Mouse (Mus musculus): ENCODE results near the gene Gm20388. TPM values are rescaled to one million over a fixed set of nuclear protein-coding genes. Genes with fewer than 3 reads are reported as not detected.

The Gm20388 gene
- polyA plus RNA-seq, 1 experiment from 2014 or later, result not detected

DNA sequence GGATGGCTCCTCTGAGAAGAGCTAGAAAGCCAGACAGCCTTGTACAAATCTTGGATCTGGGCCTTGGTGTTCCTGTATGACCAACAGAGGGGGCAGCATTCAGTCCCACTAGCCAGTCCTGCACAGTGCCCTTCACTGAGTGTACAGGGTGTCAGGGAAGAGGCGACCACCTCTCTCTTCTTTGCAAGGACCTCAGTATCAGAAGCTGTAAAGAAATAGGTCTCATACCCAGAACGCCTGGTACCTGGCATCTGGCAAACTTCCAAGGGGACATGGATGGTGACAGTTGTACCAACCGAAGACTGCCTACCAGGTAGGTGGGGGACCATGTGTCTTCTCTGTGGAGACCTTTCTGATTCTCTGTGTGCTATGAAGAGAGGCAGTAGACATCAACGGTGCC is 2369.5 kb downstream of the Gm20388 start:
- Histone ChIP-seq H3K4me3 (replicated peaks) (peak overlapping the region; percentile 97; the same call in 1 of the 2 replicates), H3K36me3 (no peaks in the 10 kb centered on the region), H3K4me1 (replicated peaks) (peaks cover 72% of the 10 kb centered on the region), H3K27me3 (no peaks in the 10 kb centered on the region), H3K4me2 (peak overlapping the region; percentile 77), H3K9ac (peak overlapping the region; percentile 67), H3K9me3 (replicated peaks) (no peaks in the 10 kb centered on the region), H3K27ac (peak overlapping the region; percentile 77)
- WGBS (ENCODE audit: insufficient replicate concordance), result 59% methylated on average over 4 of the region's 4 CpGs
- ATAC-seq (ENCODE audit: low read depth), result no peak
- no peak for DNase-seq

DNA sequence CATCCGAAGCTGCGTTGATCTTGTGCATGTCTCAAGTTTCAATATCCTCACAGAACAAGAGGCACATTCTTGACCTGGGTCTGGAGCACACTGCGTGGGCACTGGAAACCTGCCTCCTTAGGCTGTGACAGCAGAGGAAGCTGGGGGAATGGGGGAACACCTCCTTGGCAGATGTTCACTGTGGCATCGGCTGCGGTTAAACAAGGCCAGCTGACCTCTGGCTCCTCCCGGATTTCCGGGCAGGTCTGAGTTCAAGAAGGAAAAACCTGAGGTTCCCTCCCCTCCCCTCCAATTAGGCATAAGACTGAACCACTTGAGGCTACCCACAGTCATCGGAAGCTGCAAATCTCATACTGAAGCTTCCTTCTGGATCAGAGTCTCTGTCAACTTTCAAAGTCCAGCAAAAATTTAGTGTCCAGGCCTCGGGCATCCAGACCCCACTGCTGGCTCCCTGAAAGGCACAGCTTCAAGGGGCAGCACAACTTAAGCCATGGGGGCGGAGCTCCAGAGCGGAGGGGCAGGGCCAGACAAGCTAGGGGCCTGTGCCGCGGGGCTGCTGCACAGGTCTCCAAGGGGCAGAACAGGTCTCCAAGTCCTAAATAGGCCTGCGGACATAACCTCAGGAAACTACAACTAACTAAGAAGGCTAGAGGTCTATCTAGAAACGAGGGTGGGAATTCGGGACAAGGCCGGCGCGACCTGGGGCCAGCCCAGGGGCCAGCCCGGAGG is 2370.1 kb downstream of the Gm20388 start:
- 8% methylated on average over 20 of the region's 20 CpGs for WGBS (ENCODE audit: insufficient replicate concordance)
- H3K9ac ChIP-seq, result peak overlapping the region; percentile 67
- peak overlapping the region; percentile 77 for H3K4me2 ChIP-seq
- peaks cover 72% of the 10 kb centered on the region for H3K4me1 ChIP-seq (replicated peaks)
- no peaks in the 10 kb centered on the region for H3K27me3 ChIP-seq
- ATAC-seq (ENCODE audit: low read depth) (peak; percentile 47), DNase-seq (no peak)
- peak overlapping the region; percentile 77 for H3K27ac ChIP-seq
- peak overlapping the region; percentile 97 for H3K4me3 ChIP-seq (replicated peaks)
- no peaks in the 10 kb centered on the region for H3K36me3 ChIP-seq
- no peaks in the 10 kb centered on the region for H3K9me3 ChIP-seq (replicated peaks)

GRCm38 (mm10) chr8:122281317-122282034 is 2370.8 kb downstream of the Gm20388 start:
- H3K9me3 ChIP-seq (replicated peaks), result no peaks in the 10 kb centered on the region
- DNase-seq, result peak; percentile 99
- under 1% methylated on average over 47 of the region's 47 CpGs for WGBS (ENCODE audit: insufficient replicate concordance)
- peak overlapping the region; percentile 67 for H3K9ac ChIP-seq
- peak overlapping the region; percentile 85 for H3K27ac ChIP-seq
- peak overlapping the region; percentile 77 for H3K4me2 ChIP-seq
- no peaks in the 10 kb centered on the region for H3K27me3 ChIP-seq
- H3K4me1 ChIP-seq (replicated peaks), result peaks cover 72% of the 10 kb centered on the region
- H3K4me3 ChIP-seq (replicated peaks), result peak overlapping the region; percentile 97
- H3K36me3 ChIP-seq, result 0 out of 2 replicates have a peak, but pooled peaks cover 4% of the 10 kb centered on the region
- ATAC-seq (ENCODE audit: low read depth), result peak; percentile 81

- Histone ChIP-seq H3K4me3 (replicated peaks) (peak within 1 kb of the TSS; percentile 97), H3K9ac (peak within 1 kb of the TSS; percentile 99), H3K4me1 (replicated peaks) (peaks cover 72% of the 10 kb centered on the region), H3K27ac (peak within 1 kb of the TSS; percentile 97), H3K4me2 (peak within 1 kb of the TSS; percentile 99), H3K27me3 (no peaks in the 10 kb centered on the region), H3K9me3 (replicated peaks) (no peaks in the 10 kb centered on the region), H3K36me3 (peaks cover 5% of the 10 kb centered on the region)
- DNase-seq, result no peak
- under 1% methylated on average over 58 of the region's 60 CpGs for WGBS (ENCODE audit: insufficient replicate concordance)
- no peak for ATAC-seq (ENCODE audit: low read depth)
Observed at GRCm38 (mm10) chr8:122282035-122282358, 2371.4 kb downstream of the Gm20388 start, which contains the start of gene Zfpm1. Gene Zfpm1 (plus strand): TSS chr8:122282141.

DNA sequence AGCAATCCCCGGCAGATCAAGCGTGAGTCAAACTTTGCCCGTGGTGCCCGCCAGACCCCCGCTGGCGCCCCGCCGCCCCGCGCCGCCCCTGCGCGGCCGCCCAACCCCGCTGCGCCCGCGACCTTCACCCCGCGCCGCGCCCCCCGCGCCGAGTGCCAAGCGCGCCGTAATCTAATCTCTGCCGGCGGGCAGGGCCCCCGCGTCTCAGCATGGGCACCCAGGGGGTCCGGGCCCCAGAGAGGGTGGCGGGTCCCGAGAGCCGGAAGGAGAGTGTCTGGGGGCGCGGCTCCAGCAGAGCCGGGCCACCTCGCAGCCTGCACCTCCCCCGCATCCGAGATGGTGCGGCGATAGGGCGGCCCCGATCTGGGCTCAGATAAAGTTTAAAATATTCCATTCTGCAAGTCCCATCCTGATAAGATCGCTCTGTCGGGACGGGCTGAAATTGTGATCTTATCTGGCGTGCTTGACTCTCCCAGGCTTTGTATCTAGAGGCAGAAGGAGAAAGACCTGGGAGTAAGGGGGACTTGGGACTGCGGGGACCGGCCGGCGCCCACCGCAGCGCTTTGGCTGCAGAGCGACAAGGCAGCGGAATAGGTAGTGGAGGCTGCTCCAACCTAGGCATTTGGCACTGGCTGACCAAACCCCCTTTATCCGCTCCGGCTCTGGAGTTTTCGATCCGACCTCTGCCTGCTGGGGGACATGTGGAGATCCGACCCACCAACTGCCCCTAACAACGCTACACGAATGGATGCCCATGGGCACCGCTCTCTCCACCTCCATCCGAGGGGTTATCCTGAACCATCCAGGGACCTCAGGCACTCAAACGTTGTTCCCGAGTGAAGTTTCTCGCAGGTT is 2372.1 kb downstream of the Gm20388 start:
- ATAC-seq (ENCODE audit: low read depth) (no peak), DNase-seq (peak; percentile 53)
- Histone ChIP-seq H3K9me3 (replicated peaks) (no peaks in the 10 kb centered on the region), H3K9ac (peak overlapping the region; percentile 99), H3K4me2 (peak overlapping the region; percentile 99), H3K4me3 (replicated peaks) (peak overlapping the region; percentile 97), H3K4me1 (replicated peaks) (peaks cover 72% of the 10 kb centered on the region), H3K27me3 (no peaks in the 10 kb centered on the region), H3K36me3 (peaks cover 12% of the 10 kb centered on the region), H3K27ac (peak overlapping the region; percentile 97)
- under 1% methylated on average over 56 of the region's 70 CpGs for WGBS (ENCODE audit: insufficient replicate concordance)

DNA sequence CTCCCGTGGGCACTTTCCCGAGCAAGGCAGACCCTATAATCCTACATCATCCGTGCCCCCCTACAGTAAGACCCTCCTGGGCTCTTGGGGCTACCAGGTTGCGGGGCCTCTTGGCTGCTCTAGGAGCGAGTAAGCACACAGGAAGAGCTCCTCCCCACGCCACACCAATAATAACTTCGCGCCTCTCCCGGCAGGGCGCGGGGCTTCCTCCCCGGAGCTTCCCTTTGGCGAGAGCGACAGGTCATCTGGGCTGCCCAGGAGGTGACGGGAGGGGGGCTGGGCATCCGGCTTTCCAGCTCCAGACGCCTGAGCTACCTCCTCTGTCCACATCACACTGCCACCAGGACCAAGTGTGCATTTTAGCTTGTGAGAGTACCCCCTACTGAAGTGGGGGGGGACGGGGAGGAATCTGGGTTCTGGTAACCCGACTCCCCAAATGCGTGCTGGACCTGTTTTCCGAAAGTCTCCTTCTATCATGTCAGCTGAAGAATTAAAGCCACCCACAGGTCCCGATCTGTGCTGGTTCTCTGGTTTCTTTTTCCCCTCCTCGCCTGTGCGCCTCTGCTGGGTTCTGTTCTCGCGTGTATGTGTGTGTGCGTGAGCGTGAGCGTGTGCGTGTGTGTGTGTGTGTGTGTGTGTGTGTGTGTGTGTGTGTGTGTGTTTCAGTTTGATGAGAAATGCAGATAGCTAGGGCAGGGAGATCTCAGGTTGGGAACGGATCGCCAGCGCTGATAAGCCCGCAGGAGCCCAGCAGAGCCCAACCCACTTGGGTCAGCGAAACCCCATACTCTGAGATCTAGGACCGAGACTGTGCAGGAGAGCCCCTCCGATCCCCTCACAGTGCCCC is 2372.9 kb downstream of the Gm20388 start:
- H3K4me1 ChIP-seq (replicated peaks), result peaks cover 72% of the 10 kb centered on the region

GRCm38 (mm10) chr8:122284203-122284658 is 2373.6 kb downstream of the Gm20388 start:
- no peaks in the 10 kb centered on the region for H3K27me3 ChIP-seq
- peaks cover 72% of the 10 kb centered on the region for H3K4me1 ChIP-seq (replicated peaks)
- ATAC-seq (ENCODE audit: low read depth), result no peak
- peak overlapping the region; percentile 99 for H3K9ac ChIP-seq
- H3K9me3 ChIP-seq (replicated peaks), result no peaks in the 10 kb centered on the region
- peak overlapping the region; percentile 97 for H3K4me3 ChIP-seq (replicated peaks)
- H3K27ac ChIP-seq, result peak overlapping the region; percentile 97
- WGBS (ENCODE audit: insufficient replicate concordance), result under 1% methylated on average over 33 of the region's 33 CpGs
- H3K36me3 ChIP-seq, result peaks cover 27% of the 10 kb centered on the region
- DNase-seq, result peak; percentile 63
- H3K4me2 ChIP-seq, result peak overlapping the region; percentile 99

More for the DNA sequence above, 2372.9 kb downstream of the Gm20388 start:
- peak overlapping the region; percentile 97 for H3K4me3 ChIP-seq (replicated peaks)
- no peaks in the 10 kb centered on the region for H3K27me3 ChIP-seq
- no peak for ATAC-seq (ENCODE audit: low read depth)
- peaks cover 20% of the 10 kb centered on the region for H3K36me3 ChIP-seq
- no peak for DNase-seq
- H3K4me2 ChIP-seq, result peak overlapping the region; percentile 99
- H3K9me3 ChIP-seq (replicated peaks), result no peaks in the 10 kb centered on the region
- peak overlapping the region; percentile 97 for H3K27ac ChIP-seq
- H3K9ac ChIP-seq, result peak overlapping the region; percentile 99
- under 1% methylated on average over 37 of the region's 37 CpGs for WGBS (ENCODE audit: insufficient replicate concordance)

DNA sequence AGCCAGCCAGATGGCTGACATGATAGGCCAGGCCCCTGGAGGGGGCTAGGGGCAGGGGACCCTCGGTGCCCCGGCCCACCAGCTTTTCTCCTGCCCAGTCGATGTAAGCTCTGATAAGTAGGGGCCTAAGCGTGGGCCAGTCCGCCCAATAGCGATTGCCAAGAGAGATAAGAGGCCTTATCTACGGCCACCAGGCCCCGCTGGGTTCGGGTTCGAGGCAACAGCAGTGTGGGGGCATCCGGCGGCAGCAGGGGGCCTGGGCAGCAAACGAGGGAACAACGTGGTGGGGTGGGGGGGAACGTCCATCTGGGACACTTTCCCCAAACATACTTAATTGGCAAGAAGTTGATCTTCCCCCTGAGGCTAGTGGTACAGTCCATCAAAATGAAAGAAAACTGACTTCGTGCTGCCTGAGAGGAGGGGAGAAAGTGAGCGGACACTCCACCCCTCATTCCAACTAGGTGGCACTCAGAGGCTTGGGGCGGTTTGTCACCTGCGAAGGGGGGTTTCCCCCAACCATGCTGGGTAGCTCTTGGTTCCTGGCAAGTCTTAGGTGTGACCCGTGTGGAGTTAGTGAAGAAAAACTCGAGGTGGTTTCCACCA is 2374.1 kb downstream of the Gm20388 start:
- H3K36me3 ChIP-seq, result peaks cover 32% of the 10 kb centered on the region
- 1% methylated on average over 21 of the region's 21 CpGs for WGBS (ENCODE audit: insufficient replicate concordance)
- no peak for ATAC-seq (ENCODE audit: low read depth)

GRCm38 (mm10) chr8:122285727-122286126 is 2375.1 kb downstream of the Gm20388 start:
- no peak for ATAC-seq (ENCODE audit: low read depth)
- WGBS (ENCODE audit: insufficient replicate concordance), result 21% methylated on average over 6 of the region's 6 CpGs
- peak overlapping the region; percentile 97 for H3K4me3 ChIP-seq (replicated peaks)
- DNase-seq, result no peak
- peaks cover 42% of the 10 kb centered on the region for H3K36me3 ChIP-seq
- H3K4me2 ChIP-seq, result peak overlapping the region; percentile 99
- H3K9ac ChIP-seq, result peak overlapping the region; percentile 99
- peak overlapping the region; percentile 97 for H3K27ac ChIP-seq
- H3K27me3 ChIP-seq, result no peaks in the 10 kb centered on the region
- H3K9me3 ChIP-seq (replicated peaks), result no peaks in the 10 kb centered on the region
- H3K4me1 ChIP-seq (replicated peaks), result peaks cover 72% of the 10 kb centered on the region

More for the DNA sequence above, 2374.1 kb downstream of the Gm20388 start:
- H3K9ac ChIP-seq, result peak overlapping the region; percentile 99
- peak overlapping the region; percentile 99 for H3K4me2 ChIP-seq
- peak overlapping the region; percentile 97 for H3K4me3 ChIP-seq (replicated peaks)
- no peaks in the 10 kb centered on the region for H3K27me3 ChIP-seq
- H3K27ac ChIP-seq, result peak overlapping the region; percentile 97
- DNase-seq, result peak; percentile 74
- H3K9me3 ChIP-seq (replicated peaks), result no peaks in the 10 kb centered on the region
- peaks cover 72% of the 10 kb centered on the region for H3K4me1 ChIP-seq (replicated peaks)

GRCm38 (mm10) chr8:122286899-122287298 is 2376.3 kb downstream of the Gm20388 start:
- H3K27me3 ChIP-seq, result no peaks in the 10 kb centered on the region
- peak overlapping the region; percentile 99 for H3K4me2 ChIP-seq
- H3K9ac ChIP-seq, result peak overlapping the region; percentile 99
- H3K4me3 ChIP-seq (replicated peaks), result peak overlapping the region; percentile 97
- peaks cover 80% of the 10 kb centered on the region for H3K4me1 ChIP-seq (replicated peaks)
- H3K9me3 ChIP-seq (replicated peaks), result no peaks in the 10 kb centered on the region
- WGBS (ENCODE audit: insufficient replicate concordance), result 13% methylated on average over 10 of the region's 10 CpGs
- DNase-seq (peak; percentile 93), ATAC-seq (ENCODE audit: low read depth) (peak; percentile 68)
- H3K36me3 ChIP-seq, result peaks cover 54% of the 10 kb centered on the region
- peak overlapping the region; percentile 97 for H3K27ac ChIP-seq

Data from liver, embryonic 13.5 days (tissue).